Mouse (Mus musculus): Measurements from ENCODE around the gene Fry.

GRCm38 (mm10) chr5:150382411-150382810 is 264.0 kb downstream of the Fry start:
- no peak for TF ChIP-seq POLR2A (IDR thresholded peaks at IDR 0.05; ENCODE audit: low read depth, low read length)
- no peak for TF ChIP-seq CTCF (IDR thresholded peaks at IDR 0.05; ENCODE audit: borderline replicate concordance, insufficient read depth, low read length)

Measured in embryonic fibroblast, embryonic 13.5 days (primary cell).